Mouse (Mus musculus) limb, embryonic 13.5 days (tissue): ENCODE results near the gene Gas2l3. TPM values are rescaled to one million over a fixed set of nuclear protein-coding genes. Genes with fewer than 3 reads are reported as not detected.

Experiments
- ATAC-seq: fragments of 200-750 bp; cut with Nextera tagmentation; 2 replicates; pipeline ENCODE4 v1.8.0; 2017; ENCODE audit warnings: low read depth, moderate number of reproducible peaks, moderate TSS enrichment; ENCODE audit not compliant: low FRiP score
- H3K27ac ChIP-seq: fragments of 300-500 bp; sonication (generic); 2 replicates; pipeline ENCODE4 v1.5.1; 2015; ENCODE audit warnings: inconsistent platforms, mild to moderate bottlenecking, moderate library complexity
- H3K27me3 ChIP-seq: fragments of 300-500 bp; sonication (generic); 2 replicates; pipeline ENCODE4 v1.6.1; 2015; ENCODE audit warnings: mild to moderate bottlenecking, inconsistent platforms
- H3K36me3 ChIP-seq: fragments of 300-500 bp; sonication (generic); 2 replicates; pipeline ENCODE4 v1.6.1; 2015; ENCODE audit warnings: inconsistent platforms, mild to moderate bottlenecking, moderate library complexity
- H3K4me1 ChIP-seq: fragments of 300-500 bp; sonication (generic); 2 replicates; pipeline ENCODE4 v1.6.1; 2015; ENCODE audit warnings: inconsistent platforms
- H3K4me2 ChIP-seq: fragments of 300-500 bp; sonication (generic); replicated peaks from 2 replicates; pipeline ENCODE4 v1.6.1; 2015; ENCODE audit warnings: inconsistent platforms, mild to moderate bottlenecking, moderate library complexity
- H3K4me3 ChIP-seq: fragments of 300-500 bp; sonication (generic); 2 replicates; pipeline ENCODE4 v1.5.1; 2015; ENCODE audit warnings: moderate library complexity, mild to moderate bottlenecking, inconsistent platforms
- H3K9ac ChIP-seq: fragments of 300-500 bp; sonication (generic); 2 replicates; pipeline ENCODE4 v1.6.1; 2015; ENCODE audit warnings: mild to moderate bottlenecking, inconsistent platforms
- H3K9me3 ChIP-seq: fragments of 300-500 bp; sonication (generic); 2 replicates; pipeline ENCODE4 v1.6.1; 2016; ENCODE audit warnings: inconsistent platforms
- WGBS: fragments of 180-500 bp; shearing (Covaris S2); methylation state at CpG from one replicate; pipeline ENCODE4 v1.1.7; 2015; 5-methylcytosine and 5-hydroxymethylcytosine counted together
- polyA plus RNA-seq: library from polyadenylated mRNA; unstranded; fragments of >200 nt; fragmentation: Nextera tagmentation; extraction: Ambion mirVana; gene quantifications from 2 replicates; pipeline ENCODE4 v1.2.1, GENCODE M21; 2015

Gene Gas2l3
- polyA plus RNA-seq, 1 experiment from 2014 or later = 14.9 TPM

DNA sequence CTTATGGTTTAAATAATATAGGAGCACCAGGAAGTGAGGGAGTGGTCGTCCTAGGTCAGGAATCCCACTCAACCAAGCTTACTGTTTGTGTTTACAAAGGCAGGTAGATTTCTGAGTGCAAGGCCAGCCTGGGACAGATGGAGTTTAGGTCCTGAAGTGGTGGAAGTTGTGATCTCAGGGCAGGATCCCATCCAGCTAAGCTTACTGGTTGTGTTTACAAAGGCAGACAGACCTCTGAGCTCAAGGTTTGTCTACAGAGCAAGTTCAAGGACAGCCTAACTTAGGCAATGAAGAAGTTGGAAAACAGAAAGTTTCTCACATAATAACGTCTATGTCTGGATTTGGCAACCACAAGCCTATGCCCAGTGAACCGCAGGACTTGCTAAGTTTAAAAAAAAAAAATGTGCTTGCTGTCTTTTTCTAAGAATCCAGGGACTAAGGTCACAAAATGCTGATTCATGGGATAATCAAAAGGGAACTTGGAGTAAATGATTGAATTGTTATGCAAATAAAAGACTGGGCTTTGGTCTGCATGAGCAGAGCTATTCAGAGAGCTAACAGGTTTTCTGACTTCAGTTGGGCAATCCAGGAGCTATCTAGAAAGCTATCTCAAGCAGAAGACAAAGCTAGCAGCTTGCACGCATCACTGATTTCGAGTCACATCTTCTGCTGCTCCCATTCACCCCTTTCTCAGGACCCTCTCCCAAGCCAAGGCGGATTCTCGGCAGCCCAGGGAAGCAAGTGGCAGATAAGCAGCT is 27.0 kb upstream of the Gas2l3 start:
- Histone ChIP-seq H3K27ac (no peak overlapping the region), H3K9ac (no peak overlapping the region), H3K9me3 (peaks cover 7% of the 10 kb centered on the region; the same call in 1 of the 2 replicates), H3K4me3 (no peak overlapping the region), H3K4me2 (no peak overlapping the region), H3K27me3 (no peaks in the 10 kb centered on the region), H3K4me1 (no peaks in the 10 kb centered on the region), H3K36me3 (no peaks in the 10 kb centered on the region)
- no peak for ATAC-seq
- WGBS = 79% methylated on average over 7 of the region's 7 CpGs

DNA sequence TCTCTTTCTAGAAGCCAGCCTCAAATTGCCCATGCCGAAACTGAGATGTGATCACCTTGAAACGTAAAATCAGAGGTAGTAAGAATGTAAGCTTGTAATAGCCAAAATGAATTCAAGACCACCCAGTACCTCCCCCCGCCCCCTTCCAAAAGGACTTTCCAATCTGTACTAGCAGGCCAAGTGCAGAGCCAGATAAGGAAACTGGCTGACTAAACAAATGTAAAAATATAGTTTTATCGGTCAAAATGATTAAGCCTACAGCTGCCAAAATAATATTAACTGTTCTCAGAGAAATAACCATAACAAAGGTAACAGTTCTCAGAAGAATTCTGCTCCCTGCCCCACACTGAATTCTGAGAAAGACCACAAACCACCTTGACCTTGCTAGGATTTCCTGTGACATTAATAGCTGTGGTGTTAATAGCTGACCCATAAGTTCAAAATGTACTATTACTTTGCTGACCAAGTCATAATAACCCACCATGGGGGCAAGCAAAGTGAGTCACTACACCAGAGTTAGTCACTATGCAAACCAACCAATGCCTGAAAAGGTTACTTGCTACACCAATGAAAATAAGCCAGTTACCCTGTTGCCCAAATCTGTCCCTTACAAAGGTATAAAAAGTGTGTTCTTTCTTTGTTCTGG is 21.1 kb upstream of the Gas2l3 start:
- no peak overlapping the region for H3K9ac ChIP-seq
- WGBS = 75% methylated on average over 4 of the region's 4 CpGs
- ATAC-seq = no peak

DNA sequence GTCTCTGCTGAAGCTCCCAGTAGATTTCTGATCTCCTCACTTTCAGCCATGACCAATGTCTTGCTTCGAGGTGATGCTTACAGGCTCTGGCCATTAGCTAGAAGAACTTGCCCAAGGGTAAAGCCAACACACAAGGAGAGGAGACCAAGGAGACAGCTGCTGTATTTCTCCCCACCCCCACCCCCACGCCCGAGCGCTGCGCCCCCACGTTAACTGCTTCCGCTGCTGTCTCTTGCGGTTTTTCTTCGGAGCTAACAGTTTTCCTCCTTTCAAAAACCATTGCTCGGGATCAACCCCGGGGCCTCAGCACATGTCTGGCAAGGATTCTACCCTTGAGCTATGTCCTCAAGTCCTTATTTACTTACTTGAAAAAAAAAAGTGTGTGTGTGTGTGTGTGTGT is 19.1 kb upstream of the Gas2l3 start:
- Histone ChIP-seq H3K4me1 (no peaks in the 10 kb centered on the region), H3K9me3 (no peaks in the 10 kb centered on the region), H3K36me3 (no peaks in the 10 kb centered on the region), H3K27ac (no peak overlapping the region), H3K4me3 (no peak overlapping the region), H3K4me2 (no peak overlapping the region), H3K27me3 (no peaks in the 10 kb centered on the region), H3K9ac (no peak overlapping the region)
- ATAC-seq = no peak
- 79% methylated on average over 11 of the region's 11 CpGs for WGBS

More for the DNA sequence above, 21.1 kb upstream of the Gas2l3 start:
- H3K27me3 ChIP-seq = no peaks in the 10 kb centered on the region
- H3K36me3 ChIP-seq = no peaks in the 10 kb centered on the region
- H3K4me1 ChIP-seq = no peaks in the 10 kb centered on the region
- no peak overlapping the region for H3K27ac ChIP-seq
- H3K4me2 ChIP-seq = no peak overlapping the region
- H3K4me3 ChIP-seq = no peak overlapping the region
- peaks cover 2% of the 10 kb centered on the region; the same call in 1 of the 2 replicates for H3K9me3 ChIP-seq

DNA sequence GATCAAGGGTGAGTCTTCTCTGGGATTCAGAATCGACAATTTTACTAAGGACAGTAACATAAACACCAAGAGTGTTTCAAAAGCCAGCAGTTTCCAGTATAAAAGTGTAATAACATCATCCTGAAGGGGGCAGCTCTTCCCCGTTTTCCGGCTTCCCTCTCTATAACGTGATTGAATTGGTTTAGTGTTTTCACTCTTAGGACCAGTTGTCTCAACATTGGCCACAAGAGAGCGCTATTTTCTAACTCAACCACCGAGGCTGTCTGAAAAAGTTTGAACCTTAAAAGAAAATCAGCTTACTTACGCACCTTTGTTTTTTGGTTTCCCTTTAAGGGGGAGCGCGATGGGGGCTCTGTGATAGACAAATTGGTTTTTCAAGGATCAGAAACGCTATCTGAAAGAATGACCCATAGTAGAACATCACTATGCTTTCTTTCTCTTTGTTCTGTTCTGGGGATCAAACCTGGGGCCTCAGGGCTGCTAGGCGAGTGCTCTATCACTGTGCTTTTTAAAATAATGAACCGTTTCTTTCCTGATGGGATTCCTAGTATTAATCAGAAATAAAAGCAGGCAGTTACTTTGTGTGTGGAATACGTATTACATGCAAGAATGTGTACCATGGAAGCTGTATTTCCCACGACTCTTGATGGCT is 18.2 kb upstream of the Gas2l3 start:
- Histone ChIP-seq H3K36me3 (no peaks in the 10 kb centered on the region), H3K27me3 (no peaks in the 10 kb centered on the region), H3K4me2 (peak overlapping the region; percentile 46), H3K4me1 (no peaks in the 10 kb centered on the region), H3K4me3 (0 out of 2 replicates have a peak overlapping the region, but pooled peaks have one; percentile 10), H3K9me3 (no peaks in the 10 kb centered on the region), H3K27ac (no peak overlapping the region), H3K9ac (no peak overlapping the region)
- 24% methylated on average over 14 of the region's 14 CpGs for WGBS
- peak; percentile 82; the same call in 1 of the 2 replicates for ATAC-seq

DNA sequence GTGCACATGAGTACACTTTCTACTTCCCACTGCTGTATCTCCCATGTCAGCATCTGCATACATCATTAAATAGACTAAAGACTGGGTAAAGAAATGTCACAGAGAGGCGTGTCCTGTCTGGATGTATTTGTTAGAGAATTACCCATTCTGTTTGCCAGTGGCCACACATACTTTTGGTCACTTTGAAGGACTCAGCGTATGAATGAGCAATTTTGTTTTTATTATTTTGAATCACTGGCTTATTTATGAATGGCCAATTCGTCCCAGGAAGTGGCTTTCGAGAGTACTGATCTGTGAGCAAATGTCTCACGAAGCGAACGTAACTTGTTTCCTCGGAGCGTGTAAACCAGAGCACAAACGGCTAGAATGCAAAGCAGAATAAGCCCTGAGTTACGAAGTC is 17.2 kb upstream of the Gas2l3 start:
- 92% methylated on average over 11 of the region's 11 CpGs for WGBS
- Histone ChIP-seq H3K4me2 (no peak overlapping the region), H3K4me1 (no peaks in the 10 kb centered on the region), H3K9ac (no peak overlapping the region), H3K9me3 (no peaks in the 10 kb centered on the region), H3K27me3 (no peaks in the 10 kb centered on the region), H3K36me3 (no peaks in the 10 kb centered on the region), H3K27ac (no peak overlapping the region), H3K4me3 (no peak overlapping the region)
- no peak for ATAC-seq

DNA sequence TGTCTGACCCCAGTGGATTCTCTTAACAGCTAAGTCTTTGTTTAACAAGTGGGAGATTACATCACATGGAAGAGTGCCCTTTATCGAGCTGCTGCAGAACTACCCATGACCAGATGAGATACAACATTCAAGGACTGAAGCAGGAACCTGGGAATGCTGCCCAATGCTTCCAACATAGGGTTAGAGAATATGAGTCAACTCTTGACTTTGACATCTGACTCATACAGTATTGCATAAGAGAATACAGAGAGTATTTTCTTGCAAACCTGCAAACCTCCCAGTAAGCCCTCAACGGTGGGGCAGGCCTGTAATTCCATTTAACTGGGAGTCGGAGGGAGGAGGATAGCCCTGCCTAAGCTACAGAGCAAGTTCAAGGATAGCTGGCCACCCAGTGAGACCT is 15.0 kb upstream of the Gas2l3 start:
- 82% methylated on average over 3 of the region's 3 CpGs for WGBS
- no peaks in the 10 kb centered on the region for H3K9me3 ChIP-seq
- H3K4me3 ChIP-seq = no peak overlapping the region
- no peaks in the 10 kb centered on the region for H3K4me1 ChIP-seq
- no peaks in the 10 kb centered on the region for H3K36me3 ChIP-seq
- no peak overlapping the region for H3K9ac ChIP-seq
- H3K4me2 ChIP-seq = no peak overlapping the region
- no peak overlapping the region for H3K27ac ChIP-seq
- ATAC-seq = no peak
- H3K27me3 ChIP-seq = no peaks in the 10 kb centered on the region

DNA sequence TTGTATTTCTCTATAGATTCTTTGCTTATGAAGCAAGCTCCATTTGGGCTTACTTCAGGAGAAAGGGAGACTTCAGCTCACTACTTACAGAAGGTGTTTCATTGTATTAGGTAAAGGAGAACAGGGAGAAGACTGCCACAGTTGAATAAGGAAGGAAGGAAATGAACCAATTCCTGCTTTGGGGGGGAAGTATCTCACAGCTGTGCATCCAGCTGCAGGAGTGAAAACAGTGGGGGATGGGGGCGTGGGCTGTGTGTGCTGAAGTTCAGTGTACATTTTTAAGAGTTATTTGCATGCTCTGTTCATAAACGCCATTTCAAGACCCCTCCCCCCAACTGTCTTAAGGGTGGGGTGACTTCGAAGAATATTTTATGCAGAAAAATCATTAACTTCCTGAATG is 10.0 kb upstream of the Gas2l3 start:
- no peaks in the 10 kb centered on the region for H3K9me3 ChIP-seq
- WGBS = 85% methylated on average over 3 of the region's 3 CpGs
- H3K27me3 ChIP-seq = no peaks in the 10 kb centered on the region
- H3K27ac ChIP-seq = no peak overlapping the region
- H3K4me2 ChIP-seq = no peak overlapping the region
- no peak overlapping the region for H3K9ac ChIP-seq
- H3K4me1 ChIP-seq = peaks cover 10% of the 10 kb centered on the region
- no peak overlapping the region for H3K4me3 ChIP-seq
- ATAC-seq = no peak
- H3K36me3 ChIP-seq = no peaks in the 10 kb centered on the region

DNA sequence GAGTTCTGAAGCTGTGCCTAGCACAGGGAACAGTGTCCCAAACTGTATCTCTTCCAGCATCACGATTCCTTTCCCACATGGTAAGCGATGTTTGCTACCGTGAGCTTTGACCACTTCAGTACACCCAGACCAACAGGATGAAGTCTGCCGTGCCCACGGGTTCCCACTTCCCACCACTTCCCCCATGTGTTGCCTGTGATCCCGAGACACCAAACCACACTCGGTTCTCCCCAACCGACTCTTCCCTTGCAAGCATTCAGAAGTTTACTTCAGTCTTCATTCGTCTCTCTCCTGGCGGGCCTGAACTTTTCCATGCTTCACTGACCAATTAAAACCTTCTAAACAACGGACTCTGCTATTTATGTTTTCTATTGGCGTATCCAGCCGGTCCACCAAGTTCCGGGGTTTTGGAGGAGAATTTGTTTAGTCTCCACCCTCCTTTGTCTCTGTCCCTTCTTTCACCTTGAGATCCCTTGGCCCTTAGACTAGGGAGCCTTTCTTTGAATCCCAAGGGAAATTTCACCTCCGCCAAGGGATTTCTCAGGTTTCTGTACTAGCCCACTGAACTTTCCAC is 9.4 kb upstream of the Gas2l3 start:
- no peak for ATAC-seq
- WGBS = 89% methylated on average over 15 of the region's 15 CpGs
- H3K4me1 ChIP-seq = peaks cover 10% of the 10 kb centered on the region
- H3K27me3 ChIP-seq = no peaks in the 10 kb centered on the region
- no peak overlapping the region for H3K4me2 ChIP-seq
- H3K36me3 ChIP-seq = no peaks in the 10 kb centered on the region
- no peak overlapping the region for H3K27ac ChIP-seq
- H3K9me3 ChIP-seq = no peaks in the 10 kb centered on the region
- H3K9ac ChIP-seq = no peak overlapping the region
- H3K4me3 ChIP-seq = no peak overlapping the region

DNA sequence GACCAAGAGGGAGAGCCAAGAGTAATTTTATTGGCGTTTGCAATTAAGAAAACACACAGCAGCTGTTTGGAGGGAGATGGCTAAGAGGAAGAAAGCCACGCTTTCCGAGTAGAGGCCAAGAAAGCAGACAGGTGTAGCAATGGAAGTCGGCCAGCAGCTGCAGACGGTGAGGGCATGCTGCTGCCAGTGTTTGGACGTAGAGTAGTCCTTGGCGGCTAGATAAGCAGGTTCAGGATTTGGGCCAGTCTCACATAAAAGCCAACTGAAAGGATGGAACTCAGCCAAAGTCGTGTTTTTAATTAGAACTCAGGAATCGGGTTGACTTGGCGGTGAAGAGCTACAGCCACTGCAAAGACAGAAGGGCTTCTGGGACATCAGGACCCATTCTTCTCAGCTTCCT is 6.6 kb upstream of the Gas2l3 start:
- no peaks in the 10 kb centered on the region for H3K9me3 ChIP-seq
- no peak overlapping the region for H3K4me3 ChIP-seq
- H3K27me3 ChIP-seq = no peaks in the 10 kb centered on the region
- H3K36me3 ChIP-seq = no peaks in the 10 kb centered on the region
- H3K27ac ChIP-seq = no peak overlapping the region
- no peak overlapping the region for H3K9ac ChIP-seq
- ATAC-seq = peak; percentile 65
- WGBS = 35% methylated on average over 10 of the region's 10 CpGs
- H3K4me1 ChIP-seq = peaks cover 10% of the 10 kb centered on the region
- no peak overlapping the region for H3K4me2 ChIP-seq

DNA sequence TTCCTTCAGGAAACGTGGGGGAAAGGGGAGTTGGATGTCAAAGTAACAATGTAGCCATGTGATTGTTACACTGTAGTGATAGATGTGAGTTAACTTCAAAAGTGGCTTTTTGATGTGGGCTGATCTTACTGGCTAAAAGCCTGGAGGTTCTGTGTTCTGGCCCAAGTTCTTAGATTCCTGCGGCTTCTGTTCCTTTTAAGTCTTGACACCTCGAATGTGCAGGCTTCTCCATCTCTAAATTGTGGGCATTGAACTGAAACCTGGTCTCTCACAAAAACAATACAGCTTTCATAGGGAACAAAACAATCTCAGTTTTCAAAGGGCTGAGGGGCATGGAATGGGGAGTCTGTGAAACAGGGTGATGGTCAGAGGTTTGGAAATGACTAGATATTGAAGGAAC is 614 bp upstream of the Gas2l3 start:
- Histone ChIP-seq H3K4me3 (peak overlapping the region; percentile 69), H3K36me3 (peaks cover 5% of the 10 kb centered on the region; the same call in 1 of the 2 replicates), H3K4me1 (peaks cover 12% of the 10 kb centered on the region), H3K9ac (peak overlapping the region; percentile 67; the same call in 1 of the 2 replicates), H3K27me3 (no peaks in the 10 kb centered on the region), H3K27ac (no peak overlapping the region), H3K9me3 (no peaks in the 10 kb centered on the region), H3K4me2 (peak overlapping the region; percentile 91)
- WGBS = 41% methylated on average over 3 of the region's 3 CpGs
- ATAC-seq = no peak

DNA sequence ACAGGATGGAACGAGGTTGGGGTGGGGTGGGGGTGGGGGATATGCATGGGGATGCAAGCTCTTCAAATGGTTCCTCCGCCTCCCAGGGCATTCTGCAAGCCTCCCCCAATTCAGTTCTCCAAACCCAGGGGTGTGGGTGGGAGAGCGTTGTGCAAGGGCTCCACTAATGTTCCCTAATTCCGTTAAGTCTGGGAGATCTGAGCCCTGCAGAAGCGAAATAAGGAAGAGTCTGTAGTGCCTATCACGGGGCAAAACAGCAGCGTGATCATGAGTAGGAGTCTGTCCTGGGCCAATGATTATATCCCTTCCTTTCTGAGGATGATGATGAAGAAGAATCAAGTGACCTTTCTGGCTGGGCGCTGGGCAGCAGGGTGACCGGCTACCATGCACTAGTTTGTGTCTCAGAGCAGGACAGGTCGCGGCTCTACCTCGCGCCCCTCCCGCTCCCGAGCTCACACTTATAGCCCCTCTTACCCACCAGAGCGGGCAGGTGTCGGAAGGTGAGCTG is 598 bp downstream of the Gas2l3 start:
- H3K9me3 ChIP-seq = no peaks in the 10 kb centered on the region

DNA sequence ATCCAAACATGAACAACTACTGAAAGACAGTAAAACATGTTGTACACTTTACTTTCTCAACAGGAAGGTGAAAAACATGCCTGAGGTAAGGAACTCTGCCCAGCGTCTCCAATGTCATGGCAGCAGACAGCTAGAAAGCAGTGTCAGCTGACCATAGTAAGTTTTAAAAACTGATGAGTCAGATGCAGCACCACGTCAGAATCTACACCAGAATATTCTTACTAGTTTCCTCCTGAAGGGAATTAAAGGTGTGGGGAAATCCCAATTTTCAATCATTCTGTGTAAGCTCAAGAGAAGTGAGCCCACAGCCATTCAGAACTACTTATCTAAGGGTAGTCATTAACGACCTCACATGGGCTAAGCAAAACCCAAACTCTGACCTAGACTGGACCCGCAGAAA is 1.1 kb downstream of the Gas2l3 start:
- Histone ChIP-seq H3K9me3 (no peaks in the 10 kb centered on the region), H3K4me1 (peaks cover 12% of the 10 kb centered on the region), H3K9ac (peak overlapping the region; percentile 67; the same call in 1 of the 2 replicates), H3K36me3 (peaks cover 5% of the 10 kb centered on the region; the same call in 1 of the 2 replicates), H3K27ac (no peak overlapping the region), H3K4me2 (peak overlapping the region; percentile 91), H3K4me3 (peak overlapping the region; percentile 69), H3K27me3 (no peaks in the 10 kb centered on the region)
- ATAC-seq = no peak
- 16% methylated on average over 4 of the region's 4 CpGs for WGBS

More for the DNA sequence above, 598 bp downstream of the Gas2l3 start:
- H3K4me3 ChIP-seq = peak overlapping the region; percentile 69
- H3K27ac ChIP-seq = no peak overlapping the region
- peak overlapping the region; percentile 91 for H3K4me2 ChIP-seq
- no peak; the same call in 1 of the 2 replicates for ATAC-seq
- peaks cover 12% of the 10 kb centered on the region for H3K4me1 ChIP-seq
- H3K36me3 ChIP-seq = peaks cover 5% of the 10 kb centered on the region; the same call in 1 of the 2 replicates
- under 1% methylated on average over 17 of the region's 17 CpGs for WGBS
- peak overlapping the region; percentile 67 for H3K9ac ChIP-seq
- no peaks in the 10 kb centered on the region for H3K27me3 ChIP-seq
